Mouse (Mus musculus): Measurements from ENCODE around the gene Fermt2.
A peak's percentile ranks its signal among the peaks of the same experiment; 100 is the strongest.
"Not testable (repeated sequence)": the region's sequence is repeated elsewhere in the genome, so short reads cannot be mapped to it uniquely, and the experiment has no call there.

Fermt2 gene

GRCm38 (mm10) chr14:45507923-45508322 lies 22.0 kb downstream of the Fermt2 start:
- DNase-seq (ENCODE audit: low read depth), result no peak

DNA sequence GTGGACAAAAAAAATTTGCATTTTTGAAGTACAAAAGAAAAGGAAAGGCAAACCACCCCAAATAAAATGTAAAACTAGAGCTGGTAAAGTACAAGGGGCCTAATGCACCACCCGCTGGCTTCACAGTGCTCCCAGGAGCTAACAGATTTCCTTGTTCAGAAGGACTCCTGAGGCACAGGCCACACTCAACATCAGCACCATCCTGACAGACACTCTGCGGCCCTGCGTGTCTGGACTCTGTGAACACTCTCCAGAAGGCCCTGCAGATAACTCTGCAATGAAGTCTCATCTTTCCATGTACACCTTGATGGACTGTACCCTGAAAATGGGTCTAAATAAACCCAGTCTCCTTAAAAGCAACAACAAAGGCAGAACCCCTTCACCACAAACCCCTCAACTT lies 22.5 kb downstream of the Fermt2 start:
- no peak for DNase-seq (ENCODE audit: low read depth)

GRCm38 (mm10) chr14:45507032-45507431 lies 22.9 kb downstream of the Fermt2 start:
- no peak for DNase-seq (ENCODE audit: low read depth)

DNA sequence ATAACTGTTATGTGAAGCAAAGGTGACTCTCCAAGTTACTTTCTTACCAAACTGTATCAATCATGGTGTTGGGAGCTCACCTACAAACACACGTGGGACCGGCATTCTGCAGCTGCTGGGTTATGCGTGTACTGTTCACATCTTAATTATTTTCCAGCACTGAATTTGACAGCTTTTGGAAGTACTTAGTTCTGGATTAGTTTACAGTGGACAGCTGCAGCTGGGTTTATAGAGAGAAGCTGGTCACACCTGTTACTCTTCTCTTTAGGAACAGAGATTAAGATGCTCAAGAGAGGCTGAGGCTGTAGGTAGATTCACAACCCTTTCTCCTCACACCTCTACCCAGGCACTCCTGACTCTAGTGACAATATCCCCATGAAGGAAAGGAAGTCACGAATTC lies 23.8 kb downstream of the Fermt2 start:
- DNase-seq (ENCODE audit: low read depth), result no peak

DNA sequence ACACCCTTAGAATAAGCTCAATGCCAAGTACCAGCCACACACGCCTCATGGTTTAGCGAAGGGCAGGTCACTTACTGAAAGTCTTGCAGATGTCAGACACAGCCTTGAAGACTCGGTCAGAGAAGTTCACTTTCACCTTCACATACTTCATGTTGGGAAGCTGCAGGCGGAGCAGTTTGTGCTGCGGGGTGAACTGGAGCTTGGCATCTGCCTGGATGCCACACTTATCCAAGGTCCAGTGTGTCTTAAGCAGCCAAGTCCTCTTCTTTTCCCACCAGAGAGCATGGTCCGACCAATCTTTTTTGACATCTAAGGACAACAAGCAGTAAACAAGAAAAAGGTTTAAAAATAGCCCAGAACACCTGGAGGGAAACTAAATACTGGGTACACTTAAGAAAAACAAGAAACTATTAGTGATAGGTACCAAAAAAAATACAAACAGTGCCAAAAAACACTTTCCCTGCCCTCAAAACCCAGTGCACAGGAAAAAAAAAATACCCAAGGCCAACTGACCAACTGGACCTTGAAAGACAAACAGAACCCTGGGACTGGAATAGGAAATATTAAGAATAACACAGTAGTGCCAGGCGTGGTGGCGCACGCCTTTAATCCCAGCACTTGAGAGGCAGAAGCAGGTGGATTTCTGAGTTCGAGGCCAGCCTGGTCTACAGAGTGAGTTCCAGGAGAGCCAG lies 25.4 kb downstream of the Fermt2 start:
- DNase-seq (ENCODE audit: low read depth), result no peak

- DNase-seq (ENCODE audit: low read depth), result no peak
Measured at GRCm38 (mm10) chr14:45503934-45504333, 26.0 kb downstream of the Fermt2 start.

DNA sequence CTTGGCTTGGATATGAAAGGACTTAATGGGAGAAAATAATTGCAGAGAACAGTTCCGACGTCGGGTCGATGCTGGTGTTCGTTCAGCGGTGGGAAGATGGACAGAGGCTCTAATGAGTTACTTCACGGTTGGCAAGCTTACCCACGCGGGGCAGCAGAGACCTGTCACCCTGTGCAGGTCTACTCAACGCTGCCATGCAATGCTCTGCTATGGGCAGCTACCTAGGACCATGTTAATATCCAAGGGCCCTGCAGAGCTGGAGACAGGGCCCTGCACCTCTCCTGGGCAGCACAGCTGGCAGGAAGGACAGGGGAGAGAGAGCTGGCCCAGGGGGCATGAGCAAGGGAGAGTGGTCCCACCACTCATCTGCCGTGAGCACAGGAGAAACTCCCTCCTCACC lies 29.9 kb downstream of the Fermt2 start:
- DNase-seq (ENCODE audit: low read depth), result no peak

GRCm38 (mm10) chr14:45497116-45497515 lies 32.8 kb downstream of the Fermt2 start:
- no peak for DNase-seq (ENCODE audit: low read depth)

- not testable (repeated sequence) for DNase-seq (ENCODE audit: low read depth)
Measured at GRCm38 (mm10) chr14:45495810-45496209, 34.1 kb downstream of the Fermt2 start.

- DNase-seq (ENCODE audit: low read depth), result no peak
Measured at GRCm38 (mm10) chr14:45493891-45494290, 36.0 kb downstream of the Fermt2 start.

DNA sequence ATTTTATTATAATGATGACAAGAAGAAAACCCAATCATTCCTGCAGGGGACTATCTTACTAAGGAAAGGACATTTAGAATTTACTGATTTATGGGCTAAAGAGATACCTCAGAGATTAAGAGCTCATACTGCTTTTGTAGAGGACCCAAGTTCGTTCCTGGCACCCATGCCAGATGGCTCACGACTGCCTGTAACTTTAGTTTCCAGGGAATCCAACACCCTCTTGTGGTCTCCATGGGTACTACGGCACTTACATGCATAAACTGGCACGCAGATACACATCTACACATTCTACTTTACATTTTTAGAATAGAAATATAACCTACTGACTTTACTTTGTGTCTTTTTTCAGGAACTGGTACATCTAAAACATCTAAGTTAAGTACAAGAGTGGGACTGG lies 37.2 kb downstream of the Fermt2 start:
- DNase-seq (ENCODE audit: low read depth), result no peak

- DNase-seq (ENCODE audit: low read depth), result no peak
Measured at GRCm38 (mm10) chr14:45492038-45492437, 37.9 kb downstream of the Fermt2 start.

DNA sequence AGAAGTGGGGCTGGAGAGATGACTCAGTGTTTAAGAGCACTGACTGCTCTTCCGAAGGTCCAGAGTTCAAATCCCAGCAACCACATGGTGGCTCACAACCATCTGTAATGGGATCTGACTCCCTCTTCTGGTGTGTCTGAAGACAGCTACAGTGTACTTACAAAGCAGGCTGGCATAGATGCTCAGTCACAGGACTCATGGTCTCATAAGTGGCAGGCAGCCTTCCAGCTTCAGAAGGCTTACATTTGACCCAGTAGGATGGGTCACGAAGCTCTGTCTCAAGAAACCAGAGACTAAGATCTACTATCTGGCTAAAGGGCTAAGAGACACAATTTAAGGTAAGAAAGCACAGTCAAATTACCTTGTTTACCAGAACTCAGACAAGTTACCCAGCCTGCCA lies 42.7 kb downstream of the Fermt2 start:
- not testable (repeated sequence) for DNase-seq (ENCODE audit: low read depth)

GRCm38 (mm10) chr14:45483361-45483760 lies 46.6 kb downstream of the Fermt2 start:
- DNase-seq (ENCODE audit: low read depth), result not testable (repeated sequence)

GRCm38 (mm10) chr14:45478977-45479806 lies 50.7 kb downstream of the Fermt2 start:
- no peak for DNase-seq (ENCODE audit: low read depth)

GRCm38 (mm10) chr14:45478515-45478914 lies 51.4 kb downstream of the Fermt2 start:
- DNase-seq (ENCODE audit: low read depth), result no peak

DNA sequence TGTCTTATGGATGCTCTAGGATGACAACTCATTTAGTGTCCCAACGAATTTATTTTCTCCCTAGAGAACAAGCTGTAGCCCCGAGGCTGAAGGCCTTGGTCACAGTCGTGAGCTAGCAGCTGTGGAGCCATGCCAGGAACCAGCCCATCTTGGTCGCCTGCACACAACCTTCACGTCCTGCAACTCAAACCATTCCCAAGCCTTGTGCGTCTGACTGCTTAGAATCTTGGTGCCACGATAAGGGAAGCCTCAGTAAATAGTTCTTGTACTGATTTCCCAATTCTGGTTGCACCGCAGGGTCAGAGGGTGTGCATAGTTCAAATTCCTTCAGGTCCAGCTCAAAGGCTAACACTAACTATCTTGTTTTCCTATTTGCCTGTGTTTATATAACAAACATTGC lies 52.3 kb downstream of the Fermt2 start:
- no peak for DNase-seq (ENCODE audit: low read depth)

DNA sequence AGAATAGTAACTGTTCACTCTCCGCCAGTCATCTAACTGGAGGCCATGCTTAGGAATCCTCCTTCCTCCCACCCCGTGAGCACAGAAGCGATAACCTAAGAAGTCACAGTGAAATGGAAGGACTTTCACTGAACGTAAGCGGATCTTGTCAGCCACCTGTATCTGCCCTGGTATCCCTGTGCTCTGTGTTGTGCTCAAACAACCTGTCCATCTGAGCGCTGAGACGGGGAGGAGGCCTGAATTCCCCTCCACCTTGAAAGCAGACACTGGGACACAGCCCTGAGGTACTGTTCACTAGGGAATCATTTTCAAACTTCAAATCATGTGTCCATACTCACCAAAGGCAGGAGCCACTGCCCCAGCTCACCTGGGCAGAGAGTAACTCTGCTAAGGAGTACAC lies 52.9 kb downstream of the Fermt2 start:
- no peak for DNase-seq (ENCODE audit: low read depth)

DNA sequence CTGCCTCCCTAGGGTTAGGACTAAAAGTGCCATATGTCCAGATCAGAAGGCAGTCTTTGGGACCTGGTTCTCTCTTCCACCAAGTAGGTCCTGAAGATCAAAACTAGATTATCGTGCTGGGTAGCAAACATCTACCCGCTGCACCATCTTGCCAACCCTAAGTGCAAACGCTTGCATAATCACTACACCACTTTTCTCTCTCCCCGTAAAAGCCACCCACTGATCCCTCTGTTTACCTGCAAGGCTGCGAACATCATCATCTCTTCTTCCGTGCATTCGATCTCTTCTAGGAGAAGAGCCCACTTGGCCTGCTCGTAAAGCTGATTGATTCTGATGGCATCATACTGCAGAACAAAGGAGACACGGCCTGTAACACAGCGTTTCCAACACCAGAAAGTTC lies 57.4 kb downstream of the Fermt2 start:
- no peak for DNase-seq (ENCODE audit: low read depth)

- DNase-seq (ENCODE audit: low read depth), result peak; percentile 3
Measured at GRCm38 (mm10) chr14:45469446-45469845, 60.5 kb downstream of the Fermt2 start.

DNA sequence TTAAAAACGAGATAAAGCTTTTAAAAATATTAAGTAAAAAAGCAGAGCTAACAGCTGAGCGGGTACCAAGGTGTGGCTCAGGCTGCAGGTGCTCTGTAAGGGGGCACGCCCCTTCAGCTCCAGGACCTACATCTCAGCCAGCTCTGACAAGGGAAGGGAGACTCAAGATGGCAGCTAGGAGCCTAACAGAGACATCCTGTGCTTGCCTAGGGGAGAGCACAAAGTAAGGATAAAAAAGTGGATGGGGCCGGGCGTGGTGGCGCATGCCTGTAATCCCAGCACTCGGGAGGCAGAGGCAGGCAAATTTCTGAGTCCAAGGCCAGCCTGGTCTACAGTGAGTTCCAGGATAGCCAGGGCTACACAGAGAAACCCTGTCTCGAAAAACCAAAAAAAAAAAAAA lies 63.5 kb downstream of the Fermt2 start:
- not testable (repeated sequence) for DNase-seq (ENCODE audit: low read depth)

DNA sequence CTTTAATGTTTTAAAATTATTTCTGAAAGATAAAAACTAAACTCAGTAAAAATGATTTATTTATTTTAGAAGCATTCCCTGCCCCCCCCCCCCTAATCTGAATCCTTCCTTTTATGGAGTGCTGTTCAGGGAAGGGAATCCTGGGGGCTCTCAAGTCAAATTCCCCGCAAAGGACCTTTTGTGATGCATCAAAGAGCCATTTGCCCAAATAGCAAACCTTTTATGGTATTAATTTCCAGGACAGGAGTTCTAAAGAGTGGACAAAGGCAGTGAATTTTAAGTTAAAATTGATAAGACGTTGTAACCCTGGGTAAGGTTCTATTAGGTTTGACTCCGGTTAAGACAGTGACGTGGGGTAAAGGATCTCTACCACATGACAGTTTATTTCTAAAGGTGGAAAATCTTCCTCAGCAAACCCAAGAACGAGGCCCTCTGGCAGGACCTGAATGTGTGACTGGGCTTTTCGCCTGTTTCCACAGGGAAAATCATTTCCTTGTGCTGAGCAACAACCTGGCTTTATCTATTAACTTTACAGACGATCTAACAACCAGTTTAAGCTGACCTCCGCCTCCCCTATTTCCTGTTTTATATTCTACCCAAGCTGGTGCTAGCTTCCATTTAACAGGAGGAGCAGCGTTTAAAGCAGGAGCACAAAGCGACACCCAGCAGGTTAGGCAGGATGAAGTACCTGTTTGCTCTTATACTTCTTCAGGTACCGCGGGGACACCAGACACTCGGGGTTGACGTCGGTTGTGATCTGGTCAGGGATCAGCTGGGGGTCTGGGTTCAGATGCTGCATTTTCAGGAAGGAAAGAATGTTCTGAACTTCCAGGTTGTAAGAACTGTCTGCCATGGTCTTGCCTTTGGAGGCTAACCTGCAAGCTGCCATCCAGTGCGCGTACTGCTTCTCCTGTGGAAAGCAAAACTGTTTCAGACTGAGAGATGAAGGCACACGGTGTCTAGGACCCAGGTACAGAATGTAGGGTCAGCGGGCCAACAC lies 65.6 kb downstream of the Fermt2 start:
- DNase-seq (ENCODE audit: low read depth), result no peak

All from induced T-regulatory cell, adult 2 months (primary cell).